Mouse (Mus musculus) ES-CJ7 (cell line): ENCODE results near the gene Mecom.

Source experiments
- DNase-seq: peaks from one replicate; pipeline ENCODE4 v3.0.0; 2011; ENCODE audit warnings: low read depth, low spot score

Mecom gene

GRCm38 (mm10) chr3:30207431-30207830, 340.4 kb downstream of the Mecom start:
- DNase-seq: no peak

DNA sequence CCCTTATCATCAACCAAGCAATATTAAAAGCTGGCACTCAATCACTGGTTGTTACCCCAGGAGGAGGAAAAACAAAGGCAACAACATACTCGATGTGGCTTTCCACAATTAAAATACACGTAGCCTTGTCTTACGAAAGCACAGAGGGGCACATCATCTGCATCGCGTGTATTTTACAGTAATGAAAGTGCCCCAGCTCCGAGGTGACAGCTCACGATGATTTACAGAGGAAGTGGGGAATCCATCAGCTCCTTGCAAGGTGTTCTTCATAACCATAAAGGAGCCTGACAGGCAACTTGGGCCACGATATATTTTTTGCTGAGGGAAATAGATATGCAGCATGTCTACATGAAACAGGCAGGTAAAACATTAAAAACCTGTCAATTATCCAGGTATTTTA, 341.7 kb downstream of the Mecom start:
- no peak for DNase-seq

DNA sequence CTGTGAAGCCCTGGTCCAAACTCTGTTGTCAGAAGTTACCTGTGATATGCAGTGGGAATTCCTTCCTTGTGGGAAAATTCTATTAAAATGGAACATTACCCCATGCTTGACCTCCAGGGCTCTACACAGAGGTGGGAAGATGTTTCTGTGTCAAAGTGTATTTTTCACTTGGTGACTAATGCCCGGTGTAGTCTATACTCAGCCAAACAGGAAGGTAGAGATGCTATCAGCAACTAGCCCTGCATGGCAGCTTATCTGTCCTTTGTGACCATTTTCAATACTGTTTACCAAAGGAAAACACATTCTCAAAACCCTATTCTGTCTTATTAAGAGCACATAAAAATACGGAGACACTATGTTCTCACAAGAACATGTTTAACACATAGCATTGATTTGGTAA, 344.0 kb downstream of the Mecom start:
- no peak for DNase-seq

DNA sequence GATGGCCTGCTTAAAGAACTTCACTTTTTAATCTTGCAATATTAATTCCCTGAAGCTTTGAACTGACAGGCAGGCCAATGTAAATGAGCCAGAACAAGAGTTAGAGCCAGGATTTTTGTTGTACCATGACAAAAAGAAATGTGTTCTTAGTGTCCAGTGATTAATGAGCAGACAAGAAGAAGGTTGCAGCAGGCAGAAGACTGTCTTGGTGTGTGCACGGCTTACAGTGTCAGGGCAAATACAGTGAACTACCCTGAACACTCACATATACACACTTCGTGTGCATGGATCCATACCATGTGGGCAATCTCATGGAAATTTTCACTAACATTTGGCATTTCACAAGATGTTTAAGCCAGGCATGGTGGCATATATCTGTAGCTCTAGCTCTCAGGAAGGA, 349.0 kb downstream of the Mecom start:
- DNase-seq: no peak

GRCm38 (mm10) chr3:30198227-30198626, 349.6 kb downstream of the Mecom start:
- DNase-seq: no peak

- no peak for DNase-seq
Observed at GRCm38 (mm10) chr3:30195186-30195585, 352.6 kb downstream of the Mecom start.

- no peak for DNase-seq
Observed at GRCm38 (mm10) chr3:30192294-30193007, 355.4 kb downstream of the Mecom start.

DNA sequence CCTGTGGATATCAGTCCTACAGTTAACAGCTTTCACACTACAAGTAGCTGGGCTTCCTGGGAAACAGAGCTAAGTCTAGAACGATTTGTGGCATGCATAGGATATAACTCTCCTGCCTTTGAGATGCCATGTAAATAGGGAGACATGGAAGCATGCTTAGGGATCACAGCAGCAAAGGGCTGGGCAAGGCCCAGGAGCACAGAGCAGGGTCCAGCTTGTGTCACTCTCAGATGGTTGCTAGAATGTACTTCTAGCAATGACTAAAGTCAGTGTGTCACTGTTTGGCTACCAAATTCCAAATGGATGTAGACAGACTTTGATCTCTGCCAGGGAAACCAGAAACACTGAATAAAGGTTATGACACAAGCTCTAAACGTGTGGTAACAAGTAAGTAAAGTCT, 358.5 kb downstream of the Mecom start:
- no peak for DNase-seq

DNA sequence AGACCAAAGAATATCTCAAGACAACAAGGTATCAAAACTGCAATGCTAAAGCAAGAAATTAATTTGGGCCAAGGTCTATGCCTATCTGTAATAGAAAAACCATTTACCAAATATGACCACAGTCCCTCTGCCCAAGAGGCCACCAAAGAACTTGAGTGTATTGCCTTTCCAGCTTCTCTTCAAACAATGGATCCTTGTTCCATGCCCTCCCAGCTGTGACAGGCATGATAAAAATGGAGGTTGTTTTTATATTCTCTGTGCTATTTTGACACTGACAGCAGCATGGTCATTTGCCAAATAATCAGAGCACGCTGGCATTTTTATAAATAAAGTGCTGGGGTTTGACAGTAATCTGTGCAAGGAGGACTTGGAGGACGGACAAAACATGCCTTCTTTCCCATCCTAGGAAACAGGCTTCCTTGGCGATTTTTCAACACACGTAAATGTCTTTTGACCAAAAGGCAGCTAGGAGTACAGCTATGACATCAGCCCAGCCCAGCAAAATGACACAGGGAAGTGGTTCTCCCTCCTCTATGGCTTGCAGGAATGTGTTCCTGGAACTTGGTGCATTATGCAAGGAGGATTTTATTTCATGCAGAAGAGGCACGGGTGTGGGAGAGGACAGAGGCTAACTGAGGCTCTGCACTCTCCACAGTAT, 359.9 kb downstream of the Mecom start:
- no peak for DNase-seq

DNA sequence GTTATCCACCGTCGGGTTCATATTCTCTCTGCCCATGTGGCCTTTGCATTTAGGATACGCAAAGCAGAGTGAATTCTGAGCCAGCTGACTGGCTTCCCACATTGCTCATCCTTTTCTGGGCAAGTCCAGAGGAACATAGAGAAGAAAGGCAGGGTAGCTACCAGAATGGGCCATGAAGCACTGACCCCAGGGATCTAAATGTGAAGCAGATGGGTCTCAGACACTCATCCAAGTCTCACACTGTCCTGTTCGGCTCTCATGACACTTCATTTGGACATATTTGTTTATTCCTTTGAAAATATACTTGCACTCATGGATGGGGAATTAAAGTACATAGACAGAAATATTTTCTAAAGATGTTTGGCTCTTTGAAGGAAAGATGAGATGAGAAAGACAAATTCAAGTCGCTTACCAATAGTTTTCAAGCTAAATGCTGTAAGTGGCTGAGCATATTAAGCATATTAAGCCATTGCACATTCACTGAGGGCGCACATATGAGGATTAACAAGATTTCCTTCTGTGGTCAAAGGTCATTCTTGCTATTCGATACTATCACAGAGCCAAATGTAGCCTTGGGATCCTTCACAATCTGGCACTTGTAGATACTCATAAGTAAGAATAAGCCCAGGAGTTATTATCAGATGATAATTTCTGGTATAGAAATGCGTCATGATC, 365.9 kb downstream of the Mecom start:
- no peak for DNase-seq

- DNase-seq: no peak
Observed at GRCm38 (mm10) chr3:30176615-30177014, 371.2 kb downstream of the Mecom start.

DNA sequence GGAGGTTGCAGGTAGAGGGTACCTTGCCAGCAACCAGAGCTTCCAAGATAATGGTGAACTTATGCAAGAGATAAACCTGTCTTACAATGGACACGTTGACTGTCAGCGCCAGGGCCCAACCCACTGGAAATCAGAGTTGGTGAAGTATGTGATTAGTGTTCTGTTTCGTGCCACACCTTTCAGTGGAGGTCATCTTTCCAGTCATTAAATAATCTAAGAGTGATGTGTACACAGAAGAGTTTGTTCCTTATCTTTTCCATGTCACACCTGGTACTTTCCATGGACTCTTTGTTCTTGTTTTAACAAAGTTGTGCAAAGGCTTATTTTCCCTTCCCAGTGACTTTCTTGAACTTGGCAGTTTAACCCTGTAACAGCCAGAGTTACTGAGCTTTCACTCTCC, 374.0 kb downstream of the Mecom start:
- no peak for DNase-seq

DNA sequence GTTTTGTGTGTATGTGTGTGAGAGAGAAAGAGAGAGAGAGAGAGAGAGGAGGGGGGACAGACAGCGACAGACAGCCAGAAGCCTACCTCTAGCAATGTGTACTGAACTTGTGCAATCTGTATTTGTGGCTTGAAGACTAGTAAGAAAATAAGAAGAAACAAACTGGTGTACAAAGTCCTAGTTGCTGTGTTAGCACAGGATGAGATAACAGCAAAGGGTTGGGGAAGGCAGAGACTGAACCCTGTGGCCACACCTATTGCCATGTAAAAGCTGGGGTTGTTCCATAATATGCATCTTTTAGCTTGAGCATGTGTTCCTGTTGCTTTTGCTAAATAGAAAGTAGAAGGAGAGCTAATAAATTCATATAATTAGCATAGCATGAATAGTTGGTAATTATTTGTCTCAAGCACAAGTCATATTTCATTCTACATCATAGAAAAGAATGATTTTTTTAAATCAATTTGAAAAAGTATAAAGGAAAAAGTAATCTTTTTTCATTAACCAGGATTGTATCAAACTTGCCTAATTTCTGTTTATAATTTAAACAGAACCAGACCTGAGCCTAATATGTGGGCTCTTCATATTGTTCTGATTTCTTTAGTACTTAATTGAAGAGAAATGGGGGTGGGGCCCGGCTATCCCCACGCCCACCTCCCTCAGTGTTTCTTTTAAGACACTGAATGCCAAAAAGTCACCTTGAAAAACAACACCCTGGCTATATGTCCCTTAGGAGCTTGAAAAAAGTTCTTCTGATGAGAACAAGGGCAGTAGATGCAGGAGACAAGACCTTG, 379.2 kb downstream of the Mecom start:
- no peak for DNase-seq

DNA sequence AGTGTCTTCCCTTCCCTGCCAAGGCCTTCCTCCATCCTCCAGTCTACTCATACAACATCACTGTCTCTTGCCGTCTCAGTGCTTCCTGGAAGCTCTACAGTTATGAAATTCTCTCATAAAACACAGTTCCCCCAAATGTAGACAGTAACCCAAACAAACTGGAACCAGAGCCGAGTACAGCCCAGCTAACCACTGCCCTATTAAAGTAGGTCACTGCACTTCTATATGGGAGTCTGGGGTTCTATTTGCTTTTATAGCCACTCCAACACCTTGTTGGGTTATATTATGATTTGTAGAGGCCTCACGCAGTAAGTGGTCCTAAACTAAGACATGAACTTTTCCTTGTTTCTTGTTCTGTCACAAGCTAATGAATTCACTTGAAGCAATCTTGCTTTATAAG, 380.8 kb downstream of the Mecom start:
- DNase-seq: no peak

GRCm38 (mm10) chr3:30164834-30165233, 383.0 kb downstream of the Mecom start:
- no peak for DNase-seq

DNA sequence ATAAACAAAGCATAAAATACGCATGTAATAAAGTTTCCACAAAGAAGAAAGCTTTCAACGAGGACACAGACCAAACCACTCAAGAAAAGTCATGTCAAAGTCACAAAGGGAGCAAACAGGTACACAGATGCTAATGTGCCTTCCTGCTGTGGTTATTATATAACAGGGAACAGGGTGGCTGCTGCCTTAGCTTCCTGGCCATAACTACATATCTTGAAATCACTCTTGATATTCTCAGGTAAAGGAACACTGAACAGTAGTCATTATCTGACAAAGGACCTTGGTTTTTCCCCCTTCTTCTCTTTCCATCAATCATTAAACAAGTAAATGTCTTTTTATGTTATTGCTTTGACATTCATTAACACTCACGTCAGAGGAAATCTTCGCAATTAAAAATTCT, 384.4 kb downstream of the Mecom start:
- no peak for DNase-seq

DNA sequence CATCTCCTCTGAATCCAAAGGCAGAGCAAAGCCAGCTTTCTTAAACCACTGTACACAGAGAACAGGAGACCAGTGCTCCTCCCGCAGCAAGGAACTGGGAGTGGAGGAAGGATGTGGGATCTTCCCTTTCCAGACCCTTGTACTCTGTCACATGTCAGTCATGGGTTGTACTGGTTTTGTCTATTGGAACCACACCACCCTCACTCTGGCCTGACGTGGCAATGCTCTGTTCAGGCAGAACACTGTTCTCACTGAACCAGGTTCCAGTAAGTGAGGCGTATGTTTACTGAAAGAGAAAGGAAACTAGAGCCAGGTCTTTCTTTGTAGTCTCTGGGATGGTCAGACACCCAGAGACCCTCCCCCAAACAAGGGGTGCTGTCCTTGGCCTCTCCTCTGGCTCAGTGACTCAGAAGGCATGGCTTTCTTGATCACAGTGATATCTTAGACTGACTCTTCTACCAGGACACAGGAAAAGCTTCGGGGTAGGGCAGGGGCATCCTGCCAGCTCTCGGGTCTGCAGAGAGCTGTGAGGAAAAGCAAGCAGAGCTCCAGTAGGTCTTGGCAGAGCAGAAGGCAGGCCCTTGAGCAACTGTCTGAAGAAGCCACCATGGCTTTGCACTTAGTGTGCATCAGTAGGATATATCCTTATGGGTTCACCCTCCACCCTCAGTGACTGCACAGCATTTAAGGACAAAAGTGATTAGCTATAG, 386.7 kb downstream of the Mecom start:
- no peak for DNase-seq

GRCm38 (mm10) chr3:30160346-30160745, 387.5 kb downstream of the Mecom start:
- no peak for DNase-seq

DNA sequence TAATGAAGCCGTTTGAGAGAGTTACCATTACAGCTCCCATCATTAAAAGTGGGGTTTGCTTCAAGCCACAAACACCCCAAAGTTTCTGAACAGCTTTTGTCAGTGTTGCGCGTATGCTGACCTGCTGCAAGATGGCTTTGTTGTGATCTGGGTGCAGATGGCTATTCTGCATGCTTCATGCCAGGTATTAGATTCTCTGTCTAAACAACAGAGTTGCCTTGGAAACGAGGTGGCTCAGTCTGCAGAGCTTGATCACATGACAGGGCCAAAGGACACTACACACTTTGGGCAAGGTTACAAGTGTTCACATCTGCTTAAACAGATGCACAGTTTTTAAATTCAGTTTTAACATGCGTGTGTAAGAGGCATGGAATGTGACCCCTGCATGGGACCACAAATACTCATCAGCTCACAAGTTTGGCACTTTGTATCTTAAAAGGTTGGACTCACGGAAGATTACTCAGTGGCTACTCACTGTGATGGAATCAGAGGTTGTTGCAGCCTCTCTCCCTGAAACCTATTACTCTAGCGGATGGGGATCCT, 390.6 kb downstream of the Mecom start:
- no peak for DNase-seq

- no peak for DNase-seq
Observed at GRCm38 (mm10) chr3:30154390-30154789, 393.4 kb downstream of the Mecom start.

DNA sequence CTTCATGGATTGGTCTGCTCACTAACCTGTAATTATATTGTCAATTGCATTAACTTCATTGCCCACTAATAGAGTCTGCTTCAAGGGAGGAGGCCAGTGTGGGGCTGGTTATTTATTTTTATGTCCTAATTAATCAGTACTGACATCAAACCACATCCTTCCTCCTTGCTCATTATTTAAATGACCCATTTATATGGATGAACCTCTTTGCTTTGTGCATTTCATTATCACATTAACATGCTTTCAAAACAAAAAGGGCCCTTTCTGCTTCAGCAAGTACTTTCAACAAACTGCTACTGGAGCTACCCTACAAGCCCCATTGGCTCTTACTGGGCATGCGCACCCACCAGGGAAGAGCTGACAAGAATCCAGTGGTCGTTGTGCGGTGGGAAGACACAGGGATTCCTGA, 393.9 kb downstream of the Mecom start:
- no peak for DNase-seq
